Mouse (Mus musculus) stomach, postnatal 0 days (tissue): ENCODE results near the gene Gnaz.
A peak's percentile ranks its signal among the peaks of the same experiment; 100 is the strongest.

Source experiments
- CTCF ChIP-seq: IDR thresholded peaks from 2 replicates; pipeline ENCODE4 v1.5.1; 2016; ENCODE audit warnings: antibody characterized with exemption, low read depth, mild to moderate bottlenecking, moderate library complexity
- EP300 ChIP-seq: optimal IDR thresholded peaks from 2 replicates; pipeline ENCODE3; 2016; ENCODE audit warnings: antibody characterized with exemption

DNA sequence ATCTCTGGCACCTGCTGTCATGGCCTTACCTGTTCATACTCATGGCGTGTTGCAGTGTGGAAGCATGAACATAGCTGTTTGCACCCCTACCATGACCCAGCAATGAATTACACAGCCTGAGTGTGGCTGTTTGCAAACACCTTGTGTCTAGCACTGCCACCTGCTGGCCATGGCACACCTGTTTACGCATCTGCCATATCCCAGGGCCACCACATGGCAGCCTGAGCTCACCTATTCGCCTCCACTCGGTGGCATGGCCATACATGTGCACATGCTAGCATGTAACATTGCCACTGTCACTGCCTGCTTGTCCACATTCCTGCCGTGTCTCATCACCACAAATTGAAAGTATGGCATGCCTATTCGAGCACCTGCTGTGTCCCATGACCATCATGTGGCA lies 37.4 kb upstream of the Gnaz start:
- TF ChIP-seq CTCF: peak; percentile 68
- no peak for TF ChIP-seq EP300
